Mouse (Mus musculus) C2C12 (cell line): ENCODE measurements around the gene Vpreb1.

Experiments
- CEBPB ChIP-seq: IDR thresholded peaks from one replicate; pipeline ENCODE4 v1.6.1; 2011; ENCODE audit warnings: low read depth, mild to moderate bottlenecking, control low read depth, moderate library complexity
- CTCF ChIP-seq: IDR thresholded peaks from one replicate; pipeline ENCODE4 v1.5.1; 2011; ENCODE audit not compliant: control insufficient read depth, insufficient read depth, insufficient read length
- FOSL1 ChIP-seq: IDR thresholded peaks from one replicate; pipeline ENCODE4 v1.8.0; 2011; ENCODE audit warnings: mild to moderate bottlenecking, low read length; ENCODE audit not compliant: poor library complexity, insufficient read depth, severe bottlenecking
- MAX ChIP-seq: IDR thresholded peaks from one replicate; pipeline ENCODE4 v1.6.1; 2011; ENCODE audit warnings: mild to moderate bottlenecking, control low read depth
- MYOD1 ChIP-seq: IDR thresholded peaks from one replicate; pipeline ENCODE4 v1.6.1; 2011; ENCODE audit warnings: low read depth; ENCODE audit not compliant: control insufficient read depth, insufficient read length
- MYOG ChIP-seq: IDR thresholded peaks from one replicate; pipeline ENCODE4 v1.6.1; 2011; ENCODE audit not compliant: control insufficient read depth, insufficient read length; ENCODE audit errors: extremely low read depth
- USF1 ChIP-seq: IDR thresholded peaks from one replicate; pipeline ENCODE4 v1.6.1; 2011; ENCODE audit warnings: low read depth, mild to moderate bottlenecking, control low read depth, moderate library complexity

GRCm38 (mm10) chr16:16870617-16871331 lies at the start of gene Vpreb1, which contains the start of gene Top3b:
- TF ChIP-seq CTCF (no peak), MAX (peak; percentile 77), MYOD1 (no peak), MYOG (no peak), CEBPB (no peak), FOSL1 (no peak), USF1 (no peak)
